Mouse (Mus musculus): ENCODE data around the gene Zfp184. TPM values are rescaled to one million over a fixed set of nuclear protein-coding genes. Genes with fewer than 3 reads are reported as not detected.
A peak's percentile ranks its signal among the peaks of the same experiment; 100 is the strongest.

Gene Zfp184
- polyA plus RNA-seq, 1 experiment from 2014 or later: 4.7 TPM

GRCm38 (mm10) chr13:21969816-21970215 is 24.9 kb downstream of the Zfp184 start:
- Histone ChIP-seq H3K27me3 (replicated peaks; ENCODE audit: control insufficient read depth, insufficient read depth, low read length) (no peaks in the 10 kb centered on the region), H3K9me3 (ENCODE audit: control insufficient read depth, low read length) (no peaks in the 10 kb centered on the region), H3K27ac (ENCODE audit: low read length) (no peak overlapping the region), H3K4me3 (ENCODE audit: low read length) (no peak overlapping the region), H3K4me2 (ENCODE audit: low read depth, low read length) (no peak overlapping the region), H3K9ac (ENCODE audit: low read depth, low read length) (no peak overlapping the region), H3K4me1 (ENCODE audit: control insufficient read depth, insufficient read depth, low read length) (no peaks in the 10 kb centered on the region), H3K36me3 (ENCODE audit: control insufficient read depth, insufficient read depth, low read length) (no peaks in the 10 kb centered on the region)
- no peak for ATAC-seq
- 57% methylated on average over 2 of the region's 2 CpGs for WGBS

- no peak overlapping the region for H3K27ac ChIP-seq (ENCODE audit: low read length)
- ATAC-seq: no peak
- no peak overlapping the region for H3K4me3 ChIP-seq (ENCODE audit: low read length)
- no peaks in the 10 kb centered on the region for H3K4me1 ChIP-seq (ENCODE audit: control insufficient read depth, insufficient read depth, low read length)
- no peak overlapping the region for H3K4me2 ChIP-seq (ENCODE audit: low read depth, low read length)
- H3K9me3 ChIP-seq (ENCODE audit: control insufficient read depth, low read length): no peaks in the 10 kb centered on the region
- H3K36me3 ChIP-seq (ENCODE audit: control insufficient read depth, insufficient read depth, low read length): no peaks in the 10 kb centered on the region
- WGBS: 40% methylated on average over 3 of the region's 3 CpGs
- H3K27me3 ChIP-seq (replicated peaks; ENCODE audit: control insufficient read depth, insufficient read depth, low read length): no peaks in the 10 kb centered on the region
- H3K9ac ChIP-seq (ENCODE audit: low read depth, low read length): no peak overlapping the region
Measured at GRCm38 (mm10) chr13:21971641-21972040, 26.7 kb downstream of the Zfp184 start.

GRCm38 (mm10) chr13:21974221-21974725 is 29.4 kb downstream of the Zfp184 start:
- Histone ChIP-seq H3K36me3 (ENCODE audit: control insufficient read depth, insufficient read depth, low read length) (no peaks in the 10 kb centered on the region), H3K27me3 (replicated peaks; ENCODE audit: control insufficient read depth, insufficient read depth, low read length) (no peaks in the 10 kb centered on the region), H3K4me3 (ENCODE audit: low read length) (peak overlapping the region; percentile 54), H3K4me1 (ENCODE audit: control insufficient read depth, insufficient read depth, low read length) (no peaks in the 10 kb centered on the region), H3K27ac (ENCODE audit: low read length) (peak overlapping the region; percentile 87), H3K9ac (ENCODE audit: low read depth, low read length) (peak overlapping the region; percentile 76), H3K4me2 (ENCODE audit: low read depth, low read length) (peak overlapping the region; percentile 39), H3K9me3 (ENCODE audit: control insufficient read depth, low read length) (no peaks in the 10 kb centered on the region)
- WGBS: under 1% methylated on average over 23 of the region's 23 CpGs
- peak; percentile 91 for ATAC-seq

DNA sequence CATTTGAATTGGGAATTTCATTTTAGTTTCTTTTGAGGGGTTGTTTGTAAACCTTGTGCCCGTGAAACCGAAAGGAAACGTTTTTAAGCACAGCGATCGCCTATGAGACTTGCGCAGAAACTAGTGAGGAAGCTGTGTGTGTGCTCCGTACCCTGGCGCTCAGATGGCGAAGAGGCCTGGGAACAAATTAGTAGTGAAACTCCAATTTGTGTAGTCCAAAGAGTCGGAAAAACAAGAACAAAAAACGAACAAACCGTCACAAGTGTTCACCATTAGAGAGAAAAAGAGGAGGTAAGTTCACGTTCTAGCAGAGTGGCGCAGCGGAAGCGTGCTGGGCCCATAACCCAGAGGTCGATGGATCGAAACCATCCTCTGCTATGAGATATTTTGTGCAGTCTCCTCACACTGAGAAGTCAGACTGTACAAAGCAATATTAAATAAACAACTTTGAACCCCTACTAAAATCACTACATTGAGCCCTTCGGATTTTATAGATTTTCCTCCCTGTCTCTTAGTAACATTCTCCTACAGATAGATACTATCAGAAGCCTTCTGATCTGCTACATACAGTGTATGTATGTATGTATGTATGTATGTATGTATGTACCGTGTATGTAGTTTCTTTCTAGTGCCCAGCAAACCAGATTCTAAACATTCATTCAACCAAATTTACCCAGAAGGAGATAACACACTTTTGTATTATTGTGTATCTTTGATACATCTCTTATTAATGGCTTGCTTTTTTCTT is 30.0 kb downstream of the Zfp184 start:
- 4% methylated on average over 20 of the region's 20 CpGs for WGBS
- no peaks in the 10 kb centered on the region for H3K9me3 ChIP-seq (ENCODE audit: control insufficient read depth, low read length)
- peak overlapping the region; percentile 87 for H3K27ac ChIP-seq (ENCODE audit: low read length)
- H3K4me3 ChIP-seq (ENCODE audit: low read length): peak overlapping the region; percentile 54
- H3K9ac ChIP-seq (ENCODE audit: low read depth, low read length): peak overlapping the region; percentile 76
- peak overlapping the region; percentile 8 for H3K4me2 ChIP-seq (ENCODE audit: low read depth, low read length)
- no peaks in the 10 kb centered on the region for H3K4me1 ChIP-seq (ENCODE audit: control insufficient read depth, insufficient read depth, low read length)
- peak; percentile 94 for ATAC-seq
- no peaks in the 10 kb centered on the region for H3K36me3 ChIP-seq (ENCODE audit: control insufficient read depth, insufficient read depth, low read length)
- 0 out of 2 replicates have a peak, but pooled peaks cover under 1% of the 10 kb centered on the region for H3K27me3 ChIP-seq (replicated peaks; ENCODE audit: control insufficient read depth, insufficient read depth, low read length)

- Histone ChIP-seq H3K4me2 (ENCODE audit: low read depth, low read length) (peak within 1 kb of the TSS; percentile 97), H3K4me1 (ENCODE audit: control insufficient read depth, insufficient read depth, low read length) (peaks cover 11% of the 10 kb centered on the region), H3K27me3 (replicated peaks; ENCODE audit: control insufficient read depth, insufficient read depth, low read length) (peaks cover 38% of the 10 kb centered on the region), H3K36me3 (ENCODE audit: control insufficient read depth, insufficient read depth, low read length) (no peaks in the 10 kb centered on the region), H3K4me3 (ENCODE audit: low read length) (peak within 1 kb of the TSS; percentile 66), H3K9ac (ENCODE audit: low read depth, low read length) (peak within 1 kb of the TSS; percentile 77), H3K27ac (ENCODE audit: low read length) (no peak within 1 kb of the TSS), H3K9me3 (ENCODE audit: control insufficient read depth, low read length) (no peaks in the 10 kb centered on the region)
- ATAC-seq: peak; percentile 78
- under 1% methylated on average over 58 of the region's 58 CpGs for WGBS
Measured at GRCm38 (mm10) chr13:21980981-21981802, 36.3 kb downstream of the Zfp184 start, which contains the start of gene Pom121l2. TSS of gene Pom121l2 (plus strand) at chr13:21981194.

DNA sequence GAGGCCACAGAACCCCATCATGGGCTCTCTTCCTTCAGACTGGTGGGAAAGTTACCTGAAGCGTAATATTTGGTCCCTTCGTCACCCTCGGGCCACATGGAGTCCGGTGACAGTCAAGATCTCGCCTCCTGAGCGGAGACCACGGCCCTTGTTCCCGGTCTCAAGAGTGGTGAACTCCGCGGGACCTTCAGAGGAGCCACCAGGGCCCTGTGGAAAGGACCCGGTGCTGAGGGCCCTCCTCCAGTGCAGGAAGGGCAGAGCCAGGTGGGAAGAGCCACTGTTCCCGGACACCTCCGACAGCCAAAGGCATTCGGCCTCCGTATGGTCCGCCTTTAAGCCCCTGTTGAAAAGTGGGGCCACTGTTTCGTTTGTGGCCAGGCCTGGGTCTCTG is 36.9 kb downstream of the Zfp184 start:
- Histone ChIP-seq H3K36me3 (ENCODE audit: control insufficient read depth, insufficient read depth, low read length) (no peaks in the 10 kb centered on the region), H3K4me1 (ENCODE audit: control insufficient read depth, insufficient read depth, low read length) (peaks cover 11% of the 10 kb centered on the region), H3K4me3 (ENCODE audit: low read length) (peak overlapping the region; percentile 66), H3K27me3 (replicated peaks; ENCODE audit: control insufficient read depth, insufficient read depth, low read length) (peaks cover 38% of the 10 kb centered on the region), H3K27ac (ENCODE audit: low read length) (no peak overlapping the region), H3K4me2 (ENCODE audit: low read depth, low read length) (peak overlapping the region; percentile 97), H3K9me3 (ENCODE audit: control insufficient read depth, low read length) (no peaks in the 10 kb centered on the region), H3K9ac (ENCODE audit: low read depth, low read length) (peak overlapping the region; percentile 77)
- 12% methylated on average over 17 of the region's 17 CpGs for WGBS
- ATAC-seq: peak; percentile 46; the same call in 1 of the 2 replicates

DNA sequence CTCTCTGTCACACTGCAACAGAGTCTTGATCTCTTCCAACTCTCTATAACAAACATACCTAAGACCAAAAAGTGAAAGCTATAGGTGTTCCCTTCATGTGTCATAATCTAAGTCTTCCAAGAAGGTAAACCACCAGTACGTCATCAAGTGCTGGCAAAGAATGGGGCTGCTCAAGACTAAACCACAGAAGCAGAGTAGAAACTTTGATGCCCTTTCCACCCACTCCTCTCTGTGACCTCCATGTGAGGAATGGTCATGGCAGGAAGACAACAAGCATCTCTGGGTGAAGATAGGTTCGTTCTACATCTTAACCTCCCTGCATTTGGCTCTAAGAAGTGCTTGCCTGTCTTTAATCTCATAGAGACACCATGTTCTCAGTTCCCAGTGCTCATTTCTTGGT is 39.6 kb downstream of the Zfp184 start:
- H3K27ac ChIP-seq (ENCODE audit: low read length): no peak overlapping the region
- no peak for ATAC-seq
- WGBS: 84% methylated on average over 2 of the region's 2 CpGs
- H3K27me3 ChIP-seq (replicated peaks; ENCODE audit: control insufficient read depth, insufficient read depth, low read length): peaks cover 38% of the 10 kb centered on the region
- no peak overlapping the region for H3K4me3 ChIP-seq (ENCODE audit: low read length)
- peaks cover 11% of the 10 kb centered on the region for H3K4me1 ChIP-seq (ENCODE audit: control insufficient read depth, insufficient read depth, low read length)
- H3K36me3 ChIP-seq (ENCODE audit: control insufficient read depth, insufficient read depth, low read length): no peaks in the 10 kb centered on the region
- H3K9me3 ChIP-seq (ENCODE audit: control insufficient read depth, low read length): no peaks in the 10 kb centered on the region
- H3K4me2 ChIP-seq (ENCODE audit: low read depth, low read length): no peak overlapping the region
- H3K9ac ChIP-seq (ENCODE audit: low read depth, low read length): no peak overlapping the region

GRCm38 (mm10) chr13:21992550-21992949 is 47.7 kb downstream of the Zfp184 start:
- Histone ChIP-seq H3K27ac (ENCODE audit: low read length) (no peak overlapping the region), H3K9me3 (ENCODE audit: control insufficient read depth, low read length) (no peaks in the 10 kb centered on the region), H3K4me1 (ENCODE audit: control insufficient read depth, insufficient read depth, low read length) (no peaks in the 10 kb centered on the region), H3K27me3 (replicated peaks; ENCODE audit: control insufficient read depth, insufficient read depth, low read length) (peaks cover 14% of the 10 kb centered on the region; the same call in 1 of the 2 replicates), H3K36me3 (ENCODE audit: control insufficient read depth, insufficient read depth, low read length) (no peaks in the 10 kb centered on the region), H3K4me2 (ENCODE audit: low read depth, low read length) (no peak overlapping the region), H3K9ac (ENCODE audit: low read depth, low read length) (no peak overlapping the region), H3K4me3 (ENCODE audit: low read length) (no peak overlapping the region)
- WGBS: 87% methylated on average over 5 of the region's 5 CpGs
- ATAC-seq: no peak
